Mouse (Mus musculus) ZHBTc4 (cell line): ENCODE measurements at regions not wholly inside any gene's neighbourhood (a gene's known extent, or its start where the extent isn't known, plus 50 kb on each side); places are given as distances from the start of the nearest gene placed in this dataset.

Source experiments
- DNase-seq: peaks from one replicate; pipeline ENCODE4 v3.0.0-alpha.2; 2011; ENCODE audit warnings: low read depth, low spot score

GRCm38 (mm10) chr16:74598361-74598760, 186.7 kb upstream of the Robo2 start:
- no peak for DNase-seq

GRCm38 (mm10) chr16:74597735-74598340, 186.2 kb upstream of the Robo2 start:
- DNase-seq = no peak

- DNase-seq = no peak
These were observed 180.3 kb upstream of the Robo2 start for GRCm38 (mm10) chr16:74591896-74592295.

- DNase-seq = no peak
These were observed 171.2 kb upstream of the Robo2 start for GRCm38 (mm10) chr16:74582645-74583423.

GRCm38 (mm10) chr16:74548374-74548773, 136.7 kb upstream of the Robo2 start:
- no peak for DNase-seq

- DNase-seq = no peak
These were observed 118.9 kb upstream of the Robo2 start for GRCm38 (mm10) chr16:74530531-74530930.

GRCm38 (mm10) chr16:74528245-74528644, 116.6 kb upstream of the Robo2 start:
- DNase-seq = no peak

GRCm38 (mm10) chr16:74526521-74526920, 114.9 kb upstream of the Robo2 start:
- DNase-seq = no peak

- DNase-seq = no peak
These were observed 108.9 kb upstream of the Robo2 start for GRCm38 (mm10) chr16:74520501-74520900.

GRCm38 (mm10) chr16:74517888-74518287, 106.3 kb upstream of the Robo2 start:
- no peak for DNase-seq

- no peak for DNase-seq
These were observed 105.7 kb upstream of the Robo2 start for GRCm38 (mm10) chr16:74517374-74517773.

- DNase-seq = no peak
These were observed 102.9 kb upstream of the Robo2 start for GRCm38 (mm10) chr16:74514481-74514880.

- no peak for DNase-seq
These were observed 98.8 kb upstream of the Robo2 start for GRCm38 (mm10) chr16:74510383-74510782.

- DNase-seq = no peak
These were observed 97.9 kb upstream of the Robo2 start for GRCm38 (mm10) chr16:74509489-74509888.

GRCm38 (mm10) chr16:74506719-74507118, 95.1 kb upstream of the Robo2 start:
- DNase-seq = no peak

- no peak for DNase-seq
These were observed 94.6 kb upstream of the Robo2 start for GRCm38 (mm10) chr16:74506173-74506709.

- DNase-seq = no peak
These were observed 92.8 kb upstream of the Robo2 start for GRCm38 (mm10) chr16:74504426-74504825.

GRCm38 (mm10) chr16:74500687-74501086, 89.1 kb upstream of the Robo2 start:
- no peak for DNase-seq

- DNase-seq = no peak
These were observed 56.3 kb upstream of the Robo2 start for GRCm38 (mm10) chr16:74467745-74468420.

- no peak for DNase-seq
These were observed 55.5 kb upstream of the Robo2 start for GRCm38 (mm10) chr16:74467159-74467558.

GRCm38 (mm10) chr16:74464835-74465234, 53.2 kb upstream of the Robo2 start:
- DNase-seq = no peak

GRCm38 (mm10) chr16:74464290-74464689, 52.7 kb upstream of the Robo2 start:
- DNase-seq = no peak
